Mouse (Mus musculus): ENCODE data around the gene Ldlrad1. TPM values are rescaled to one million over a fixed set of nuclear protein-coding genes. Genes with fewer than 3 reads are reported as not detected.

The Ldlrad1 gene
- polyA plus RNA-seq, 1 experiment from 2014 or later = not detected

DNA sequence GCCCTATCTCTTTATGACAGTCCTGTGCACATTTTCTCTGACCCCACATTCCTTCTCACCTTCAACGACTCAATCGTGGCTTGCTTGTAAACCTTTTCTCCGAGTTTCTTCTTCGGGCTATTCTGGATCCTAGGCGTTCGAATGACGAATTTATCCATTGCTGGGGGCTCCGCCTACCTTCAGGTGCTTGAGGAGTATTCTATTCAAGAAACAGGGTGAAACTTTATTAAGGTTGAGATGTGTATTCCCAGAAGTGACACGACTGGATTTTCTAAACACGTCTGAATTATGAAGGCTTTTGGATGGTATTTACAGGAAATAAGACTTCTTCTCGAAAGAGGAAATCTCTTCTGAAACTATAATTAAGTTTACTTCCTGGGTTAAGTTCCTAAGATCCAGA is 31.5 kb upstream of the Ldlrad1 start:
- WGBS (ENCODE audit: insufficient replicate concordance) = 28% methylated on average over 11 of the region's 11 CpGs
- DNase-seq = no peak
- ATAC-seq = no peak

DNA sequence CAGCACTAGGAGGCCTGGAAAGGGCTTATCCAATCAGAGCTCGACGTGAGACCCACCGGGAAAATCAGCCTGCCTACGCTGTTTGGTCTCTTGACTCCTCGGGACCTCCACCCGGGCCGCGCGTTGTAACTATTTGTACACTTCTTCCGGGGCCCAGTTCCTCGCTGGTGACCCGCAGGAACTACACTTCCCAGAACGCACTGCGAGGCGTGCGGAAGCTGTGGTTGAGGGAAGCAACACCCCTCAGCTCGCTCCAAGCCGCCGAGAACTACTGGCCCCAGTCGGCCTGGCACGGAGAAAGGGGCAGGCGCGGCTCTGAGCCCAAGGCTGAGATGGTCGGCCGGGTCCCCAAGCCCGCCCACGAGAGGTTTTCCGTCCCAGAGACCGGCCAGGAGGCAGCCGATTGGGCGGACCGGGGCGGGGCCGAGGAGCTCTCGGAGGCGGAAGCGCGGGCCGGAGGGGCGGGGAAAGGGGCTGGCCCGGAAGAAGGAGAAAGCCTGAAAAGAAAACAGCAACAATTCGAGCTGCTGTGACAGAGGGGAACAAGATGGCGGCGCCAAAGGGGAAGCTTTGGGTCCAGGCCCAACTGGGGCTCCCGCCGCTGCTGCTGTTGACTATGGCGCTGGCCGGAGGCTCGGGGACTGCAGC is 30.7 kb upstream of the Ldlrad1 start, which contains the start of gene Tmem59:
Gene Tmem59 (plus strand): TSS at position 218 of the 648 bp plus-strand sequence.
- peak within 1 kb of the TSS; percentile 83 for H3K4me2 ChIP-seq (ENCODE audit: low read depth, low read length)
- H3K27ac ChIP-seq (ENCODE audit: low read depth) = peak within 1 kb of the TSS; percentile 99
- no peaks in the 10 kb centered on the region for H3K9me3 ChIP-seq (ENCODE audit: low read length)
- no peak; the same call in 1 of the 2 replicates for TF ChIP-seq CTCF (IDR thresholded peaks at IDR 0.05; ENCODE audit: low read depth)
- TF ChIP-seq EP300 (IDR thresholded peaks at IDR 0.05; ENCODE audit: low read depth) = no peak
- peak within 1 kb of the TSS; percentile 89 for H3K9ac ChIP-seq (replicated peaks)
- DNase-seq (peak; percentile 99), ATAC-seq (peak; percentile 91)
- peaks cover 12% of the 10 kb centered on the region for H3K36me3 ChIP-seq (replicated peaks; ENCODE audit: insufficient read depth, low read length)
- no peaks in the 10 kb centered on the region for H3K27me3 ChIP-seq (ENCODE audit: insufficient read depth, low read length)
- H3K4me3 ChIP-seq (ENCODE audit: low read depth, low read length) = peak within 1 kb of the TSS; percentile 91
- under 1% methylated on average over 49 of the region's 49 CpGs for WGBS (ENCODE audit: insufficient replicate concordance)
- H3K4me1 ChIP-seq (ENCODE audit: insufficient read depth) = peaks cover 40% of the 10 kb centered on the region

More for the DNA sequence above, 31.5 kb upstream of the Ldlrad1 start:
- no peak for TF ChIP-seq EP300 (IDR thresholded peaks at IDR 0.05; ENCODE audit: low read depth)
- Histone ChIP-seq H3K4me1 (ENCODE audit: insufficient read depth) (peaks cover 33% of the 10 kb centered on the region), H3K4me2 (ENCODE audit: low read depth, low read length) (peak overlapping the region; percentile 83), H3K9me3 (ENCODE audit: low read length) (no peaks in the 10 kb centered on the region), H3K36me3 (replicated peaks; ENCODE audit: insufficient read depth, low read length) (peaks cover 15% of the 10 kb centered on the region), H3K4me3 (ENCODE audit: low read depth, low read length) (peak overlapping the region; percentile 91), H3K27me3 (ENCODE audit: insufficient read depth, low read length) (no peaks in the 10 kb centered on the region), H3K27ac (ENCODE audit: low read depth) (peak overlapping the region; percentile 99), H3K9ac (replicated peaks) (peak overlapping the region; percentile 89)

- peak within 1 kb of the TSS; percentile 83 for H3K4me2 ChIP-seq (ENCODE audit: low read depth, low read length)
- TF ChIP-seq EP300 (IDR thresholded peaks at IDR 0.05; ENCODE audit: low read depth) (no peak), CTCF (IDR thresholded peaks at IDR 0.05; ENCODE audit: low read depth) (no peak; the same call in 1 of the 2 replicates)
- under 1% methylated on average over 45 of the region's 47 CpGs for WGBS (ENCODE audit: insufficient replicate concordance)
- DNase-seq (peak; percentile 74), ATAC-seq (peak; percentile 43)
- no peaks in the 10 kb centered on the region for H3K27me3 ChIP-seq (ENCODE audit: insufficient read depth, low read length)
- peaks cover 40% of the 10 kb centered on the region for H3K4me1 ChIP-seq (ENCODE audit: insufficient read depth)
- H3K9me3 ChIP-seq (ENCODE audit: low read length) = no peaks in the 10 kb centered on the region
- peak within 1 kb of the TSS; percentile 91 for H3K4me3 ChIP-seq (ENCODE audit: low read depth, low read length)
- H3K9ac ChIP-seq (replicated peaks) = peak within 1 kb of the TSS; percentile 89
- H3K27ac ChIP-seq (ENCODE audit: low read depth) = peak within 1 kb of the TSS; percentile 99
- H3K36me3 ChIP-seq (replicated peaks; ENCODE audit: insufficient read depth, low read length) = peaks cover 12% of the 10 kb centered on the region
Measured at GRCm38 (mm10) chr4:107178830-107179490, 30.0 kb upstream of the Ldlrad1 start, which contains the start of gene Tceanc2. Tceanc2 (minus strand) TSS chr4:107179116.

DNA sequence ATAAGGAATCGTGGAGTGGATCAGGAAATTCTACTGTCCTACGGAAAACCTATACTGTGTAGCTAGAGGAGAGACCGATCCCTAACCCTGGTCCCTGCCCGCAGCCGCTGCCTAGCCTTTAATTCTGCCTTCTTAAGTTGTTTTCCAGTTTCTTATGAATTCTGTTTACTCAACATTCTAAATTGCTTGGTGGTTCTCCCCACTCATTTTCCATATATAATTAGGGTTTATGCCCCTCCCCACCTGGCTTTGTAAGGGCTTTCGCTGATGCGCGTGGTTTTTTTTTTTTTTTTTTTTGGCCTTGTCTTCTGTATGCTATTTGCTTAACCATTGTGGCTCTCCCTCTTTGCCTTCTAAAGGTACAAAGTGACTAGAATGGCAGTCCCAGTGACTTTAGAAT is 29.4 kb upstream of the Ldlrad1 start:
- Histone ChIP-seq H3K4me2 (ENCODE audit: low read depth, low read length) (peak overlapping the region; percentile 83), H3K27ac (ENCODE audit: low read depth) (peak overlapping the region; percentile 99), H3K27me3 (ENCODE audit: insufficient read depth, low read length) (no peaks in the 10 kb centered on the region), H3K4me3 (ENCODE audit: low read depth, low read length) (peak overlapping the region; percentile 91), H3K36me3 (replicated peaks; ENCODE audit: insufficient read depth, low read length) (peaks cover 9% of the 10 kb centered on the region; the same call in 1 of the 2 replicates), H3K4me1 (ENCODE audit: insufficient read depth) (peaks cover 40% of the 10 kb centered on the region), H3K9ac (replicated peaks) (peak overlapping the region; percentile 89), H3K9me3 (ENCODE audit: low read length) (no peaks in the 10 kb centered on the region)
- DNase-seq (no peak), ATAC-seq (no peak)
- no peak for TF ChIP-seq EP300 (IDR thresholded peaks at IDR 0.05; ENCODE audit: low read depth)
- no peak for TF ChIP-seq CTCF (IDR thresholded peaks at IDR 0.05; ENCODE audit: low read depth)
- 2% methylated on average over 8 of the region's 8 CpGs for WGBS (ENCODE audit: insufficient replicate concordance)

DNA sequence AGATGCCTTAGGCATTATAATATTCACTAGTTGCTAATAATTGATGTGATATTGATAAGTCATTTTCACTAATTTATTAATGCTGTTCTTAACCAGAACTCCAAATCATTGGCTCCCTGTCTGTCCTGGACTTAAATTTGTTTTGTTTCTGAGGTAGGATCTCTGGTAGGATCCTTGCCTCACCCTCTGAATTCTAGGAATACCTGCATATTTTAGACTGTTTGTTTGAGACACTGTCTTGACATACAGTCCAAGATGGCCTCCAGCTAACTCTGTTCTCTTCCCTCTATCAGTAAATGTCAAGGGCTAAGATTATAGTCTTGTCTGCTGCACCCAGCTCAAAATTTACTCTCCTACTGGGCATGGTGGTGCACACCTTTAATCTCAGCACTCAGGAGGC is 28.2 kb upstream of the Ldlrad1 start:
- no peak overlapping the region for H3K27ac ChIP-seq (ENCODE audit: low read depth)
- no peaks in the 10 kb centered on the region for H3K27me3 ChIP-seq (ENCODE audit: insufficient read depth, low read length)
- peaks cover 40% of the 10 kb centered on the region for H3K4me1 ChIP-seq (ENCODE audit: insufficient read depth)
- peak overlapping the region; percentile 83 for H3K4me2 ChIP-seq (ENCODE audit: low read depth, low read length)
- no peaks in the 10 kb centered on the region for H3K9me3 ChIP-seq (ENCODE audit: low read length)
- 0 out of 2 replicates have a peak, but pooled peaks cover 4% of the 10 kb centered on the region for H3K36me3 ChIP-seq (replicated peaks; ENCODE audit: insufficient read depth, low read length)
- H3K4me3 ChIP-seq (ENCODE audit: low read depth, low read length) = no peak overlapping the region; the same call in 1 of the 2 replicates
- DNase-seq = no peak
- no peak overlapping the region for H3K9ac ChIP-seq (replicated peaks)
- no peak for TF ChIP-seq CTCF (IDR thresholded peaks at IDR 0.05; ENCODE audit: low read depth)
- no peak for TF ChIP-seq EP300 (IDR thresholded peaks at IDR 0.05; ENCODE audit: low read depth)
- ATAC-seq = no peak

GRCm38 (mm10) chr4:107181866-107182265 is 27.1 kb upstream of the Ldlrad1 start:
- ATAC-seq (no peak), DNase-seq (no peak)
- Histone ChIP-seq H3K4me2 (ENCODE audit: low read depth, low read length) (peak overlapping the region; percentile 19), H3K9ac (replicated peaks) (no peak overlapping the region), H3K4me1 (ENCODE audit: insufficient read depth) (peaks cover 40% of the 10 kb centered on the region), H3K27ac (ENCODE audit: low read depth) (no peak overlapping the region), H3K9me3 (ENCODE audit: low read length) (no peaks in the 10 kb centered on the region), H3K4me3 (ENCODE audit: low read depth, low read length) (no peak overlapping the region), H3K36me3 (replicated peaks; ENCODE audit: insufficient read depth, low read length) (peaks cover 11% of the 10 kb centered on the region), H3K27me3 (ENCODE audit: insufficient read depth, low read length) (no peaks in the 10 kb centered on the region)
- WGBS (ENCODE audit: insufficient replicate concordance) = 55% methylated on average over 6 of the region's 6 CpGs
- 0 out of 2 replicates have a peak, but pooled peaks have one; percentile 7 for TF ChIP-seq CTCF (IDR thresholded peaks at IDR 0.05; ENCODE audit: low read depth)
- TF ChIP-seq EP300 (IDR thresholded peaks at IDR 0.05; ENCODE audit: low read depth) = no peak

Measured in liver, postnatal 0 days (tissue).